Mouse (Mus musculus) neural tube, embryonic 15.5 days (tissue): ENCODE results near the gene Unk. TPM values are rescaled to one million over a fixed set of nuclear protein-coding genes. Genes with fewer than 3 reads are reported as not detected.
A peak's percentile ranks its signal among the peaks of the same experiment; 100 is the strongest.

Source experiments
- ATAC-seq: fragments of 200-750 bp; cut with Nextera tagmentation; 2 replicates; pipeline ENCODE4 v1.8.0; 2017; ENCODE audit warnings: mild to moderate bottlenecking, moderate TSS enrichment, moderate library complexity; ENCODE audit not compliant: low FRiP score
- H3K27ac ChIP-seq: fragments of 300-500 bp; sonication (generic); replicated peaks from 2 replicates; pipeline ENCODE4 v1.5.1; 2015; ENCODE audit warnings: mild to moderate bottlenecking, inconsistent platforms
- H3K27me3 ChIP-seq: fragments of 300-500 bp; sonication (generic); replicated peaks from 2 replicates; pipeline ENCODE4 v1.6.1; 2015; ENCODE audit warnings: inconsistent platforms
- H3K36me3 ChIP-seq: fragments of 300-500 bp; sonication (generic); 2 replicates; pipeline ENCODE4 v1.6.1; 2015; ENCODE audit warnings: inconsistent platforms
- H3K4me1 ChIP-seq: fragments of 300-500 bp; sonication (generic); 2 replicates; pipeline ENCODE4 v1.6.1; 2015; ENCODE audit warnings: inconsistent platforms
- H3K4me2 ChIP-seq: fragments of 300-500 bp; sonication (generic); 2 replicates; pipeline ENCODE4 v1.6.1; 2015; ENCODE audit warnings: inconsistent platforms, mild to moderate bottlenecking, moderate library complexity
- H3K4me3 ChIP-seq: fragments of 300-500 bp; sonication (generic); replicated peaks from 2 replicates; pipeline ENCODE4 v1.5.1; 2015; ENCODE audit warnings: mild to moderate bottlenecking, inconsistent platforms
- H3K9ac ChIP-seq: fragments of 300-500 bp; sonication (generic); replicated peaks from 2 replicates; pipeline ENCODE4 v1.6.1; 2015; ENCODE audit warnings: mild to moderate bottlenecking, inconsistent platforms
- H3K9me3 ChIP-seq: fragments of 300-500 bp; sonication (generic); replicated peaks from 2 replicates; pipeline ENCODE4 v1.6.1; 2016; ENCODE audit warnings: inconsistent platforms
- WGBS: fragments of 180-500 bp; shearing (Covaris S2); methylation state at CpG from one replicate; pipeline ENCODE4 v1.1.7; 2015; ENCODE audit warnings: mixed read lengths; 5-methylcytosine and 5-hydroxymethylcytosine counted together
- polyA plus RNA-seq: library from polyadenylated mRNA; unstranded; fragments of >200 nt; fragmentation: Nextera tagmentation; extraction: Ambion mirVana; gene quantifications from 2 replicates; pipeline ENCODE4 v1.2.1, GENCODE M21; 2015

The Unk gene
- polyA plus RNA-seq, 1 experiment from 2014 or later = 31.6 TPM

DNA sequence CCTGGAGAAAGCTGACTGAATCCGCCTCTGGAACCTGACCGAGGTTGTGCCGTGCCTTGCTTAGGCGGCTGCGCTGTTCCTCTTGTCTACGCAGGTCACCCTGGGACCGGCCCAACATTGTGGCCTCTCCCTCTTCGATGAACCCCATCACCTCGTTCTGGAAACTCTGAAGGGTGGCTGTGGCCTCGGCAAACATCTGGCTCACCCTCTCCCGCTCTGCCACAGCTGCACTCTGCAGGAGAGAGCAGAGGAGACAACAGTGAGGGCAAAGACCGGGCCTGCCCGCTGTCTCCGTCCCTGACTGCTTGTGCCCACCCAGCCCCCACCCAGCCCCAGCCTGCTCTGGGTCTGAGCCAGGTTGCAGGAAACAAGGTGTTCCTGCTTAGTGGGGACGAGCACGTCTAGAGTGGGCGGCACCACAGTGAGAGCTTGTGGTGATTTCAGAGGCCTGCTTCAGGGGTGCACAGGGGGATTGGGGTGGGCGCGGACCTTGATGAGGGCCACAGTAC lies 77.7 kb downstream of the Unk start:
- ATAC-seq = no peak
- 14% methylated on average over 19 of the region's 19 CpGs for WGBS
- no peak overlapping the region for H3K27ac ChIP-seq
- peak overlapping the region; percentile 37 for H3K4me3 ChIP-seq
- 0 out of 2 replicates have a peak overlapping the region, but pooled peaks have one; percentile 3 for H3K9ac ChIP-seq
- no peaks in the 10 kb centered on the region for H3K36me3 ChIP-seq
- H3K9me3 ChIP-seq = no peaks in the 10 kb centered on the region
- H3K27me3 ChIP-seq = peaks cover 66% of the 10 kb centered on the region
- peak overlapping the region; percentile 61 for H3K4me2 ChIP-seq
- H3K4me1 ChIP-seq = peaks cover 53% of the 10 kb centered on the region

DNA sequence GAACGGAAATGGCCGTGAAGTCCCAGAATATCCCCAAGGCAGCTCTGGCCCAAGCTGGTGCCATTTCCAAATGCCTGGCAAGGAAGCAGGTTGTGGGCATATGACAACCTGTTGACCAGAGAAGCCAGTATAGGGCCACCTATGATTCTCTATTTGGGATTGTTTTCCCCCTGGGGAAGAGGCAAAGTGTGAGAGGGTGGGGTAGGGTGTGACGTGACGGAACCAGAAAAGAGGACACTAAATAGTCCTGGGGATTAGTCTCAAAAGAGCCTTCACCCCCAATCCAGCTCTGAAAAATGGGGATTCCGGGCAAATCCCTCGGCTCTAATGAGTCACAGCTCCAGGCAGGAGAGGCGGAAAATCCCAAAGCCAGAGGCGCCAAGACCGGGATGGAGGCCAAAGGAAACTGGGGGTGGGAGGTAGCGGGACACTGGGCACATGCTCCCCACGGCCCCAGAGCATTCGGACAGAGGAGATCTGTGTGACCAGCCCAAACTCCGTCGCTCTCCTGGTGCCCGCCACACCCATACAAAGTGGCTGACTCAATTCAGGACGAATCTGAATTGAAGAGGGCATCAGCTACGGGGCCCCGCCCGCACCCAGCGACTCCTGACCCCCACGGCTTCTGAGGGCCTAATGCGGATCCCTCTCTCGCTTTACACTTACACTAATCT lies 78.5 kb downstream of the Unk start:
- Histone ChIP-seq H3K4me3 (peak overlapping the region; percentile 37), H3K9me3 (no peaks in the 10 kb centered on the region), H3K4me2 (peak overlapping the region; percentile 61), H3K9ac (no peak overlapping the region; the same call in 1 of the 2 replicates), H3K27me3 (peaks cover 66% of the 10 kb centered on the region), H3K36me3 (no peaks in the 10 kb centered on the region), H3K27ac (no peak overlapping the region), H3K4me1 (peaks cover 48% of the 10 kb centered on the region)
- whole genome bisulfite sequencing = 7% methylated on average over 22 of the region's 23 CpGs
- no peak for ATAC-seq

DNA sequence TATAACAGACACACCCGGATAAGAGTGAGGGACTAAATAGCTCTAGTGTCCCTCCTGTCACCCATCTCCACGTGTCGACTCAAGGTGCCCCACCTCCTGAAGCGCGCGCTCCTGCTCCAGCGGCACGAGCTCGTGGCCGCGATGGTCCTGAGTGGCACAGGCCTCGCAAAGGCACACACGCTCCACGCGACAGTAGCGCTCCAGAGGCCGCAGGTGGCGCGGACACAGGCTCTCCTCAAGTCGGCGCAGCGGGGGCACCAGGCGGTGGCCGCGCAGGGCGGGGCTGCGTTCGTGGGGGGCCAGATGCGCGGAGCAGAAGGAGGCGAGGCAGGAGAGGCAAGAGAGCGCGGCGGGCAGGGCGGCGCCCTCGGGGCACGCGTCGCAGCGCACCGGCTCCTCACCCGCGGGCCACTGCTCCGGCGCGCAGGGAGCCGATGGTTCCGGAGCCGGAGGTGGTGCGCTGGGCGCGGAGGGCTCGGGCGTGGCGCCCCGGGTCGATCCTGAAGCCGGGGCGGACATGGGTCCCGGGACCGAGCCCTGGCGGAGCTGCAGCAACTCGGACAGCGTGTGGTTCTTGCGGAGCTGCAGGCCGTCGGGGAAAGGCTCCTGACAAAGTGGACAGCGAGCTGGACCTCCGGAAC lies 79.4 kb downstream of the Unk start:
- Histone ChIP-seq H3K4me1 (peaks cover 39% of the 10 kb centered on the region), H3K9me3 (no peaks in the 10 kb centered on the region), H3K9ac (peak overlapping the region; percentile 41), H3K4me2 (peak overlapping the region; percentile 61), H3K36me3 (no peaks in the 10 kb centered on the region), H3K4me3 (peak overlapping the region; percentile 37), H3K27me3 (peaks cover 66% of the 10 kb centered on the region), H3K27ac (no peak overlapping the region)
- ATAC-seq = no peak; the same call in 1 of the 2 replicates
- WGBS = 2% methylated on average over 52 of the region's 70 CpGs

DNA sequence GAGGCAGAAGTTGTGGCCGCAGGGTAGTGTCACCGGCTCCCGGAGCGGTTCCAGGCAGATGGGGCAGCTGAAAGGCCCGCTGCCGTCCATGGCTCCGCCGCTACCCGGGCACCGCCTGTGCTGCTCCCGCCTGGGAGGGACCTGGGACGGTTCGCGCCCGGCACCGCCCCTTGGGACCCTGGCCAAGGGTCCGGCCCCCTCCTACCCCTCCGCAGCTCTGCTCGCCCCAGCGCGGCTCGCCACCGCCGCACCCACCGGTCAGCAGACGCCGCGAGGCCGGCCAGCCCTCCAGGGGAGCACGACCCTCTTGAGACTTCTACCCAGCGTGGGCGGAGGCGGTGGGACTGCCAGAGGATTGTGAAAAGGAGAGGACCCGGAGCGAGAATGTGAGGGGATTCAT lies 80.0 kb downstream of the Unk start:
- ATAC-seq = no peak
- H3K27ac ChIP-seq = no peak overlapping the region

DNA sequence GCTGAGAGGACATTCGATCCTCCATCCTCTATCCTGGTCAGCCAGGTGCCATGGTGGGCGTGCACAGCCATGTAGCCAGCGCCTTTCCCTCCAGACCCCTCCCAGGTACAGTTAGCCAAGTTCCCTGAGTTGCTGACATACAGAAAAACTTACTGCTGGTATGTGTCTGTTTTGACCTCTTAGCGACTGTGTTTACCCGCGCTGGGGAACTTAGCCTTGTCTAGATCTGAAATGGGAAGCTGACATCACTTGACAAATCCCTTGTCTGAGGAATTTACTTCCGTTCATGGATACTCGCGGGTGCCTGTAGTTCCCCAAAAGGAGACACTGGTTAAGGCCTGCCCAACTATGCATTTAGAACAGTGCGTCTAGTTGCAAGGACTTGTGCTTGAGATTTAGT lies 80.4 kb downstream of the Unk start:
- WGBS = 32% methylated on average over 10 of the region's 10 CpGs
- H3K27me3 ChIP-seq = peaks cover 64% of the 10 kb centered on the region
- ATAC-seq = no peak
- no peak overlapping the region for H3K27ac ChIP-seq
- H3K4me3 ChIP-seq = peak overlapping the region; percentile 37
- peaks cover 38% of the 10 kb centered on the region for H3K4me1 ChIP-seq
- peak overlapping the region; percentile 61 for H3K4me2 ChIP-seq
- no peaks in the 10 kb centered on the region for H3K36me3 ChIP-seq
- peak overlapping the region; percentile 41 for H3K9ac ChIP-seq
- H3K9me3 ChIP-seq = no peaks in the 10 kb centered on the region

More for the DNA sequence above, 80.0 kb downstream of the Unk start:
- Histone ChIP-seq H3K9me3 (no peaks in the 10 kb centered on the region), H3K27me3 (peaks cover 66% of the 10 kb centered on the region), H3K9ac (peak overlapping the region; percentile 41), H3K4me3 (peak overlapping the region; percentile 37), H3K36me3 (no peaks in the 10 kb centered on the region), H3K4me2 (peak overlapping the region; percentile 61), H3K4me1 (peaks cover 38% of the 10 kb centered on the region)
- WGBS = 3% methylated on average over 33 of the region's 35 CpGs

Other genes with a start within 250 kb of the Unk start
- 9.8 and 10.2 TPM in 2 replicates for gene Caskin2, start 216.7 kb upstream of the Unk start, polyA plus RNA-seq
- gene Tsen54, start 215.6 kb upstream of the Unk start, polyA plus RNA-seq = 22.0 and 23.7 TPM in 2 replicates
- gene Llgl2, start 206.3 kb upstream of the Unk start, polyA plus RNA-seq = 0.97 and 8.8 TPM in 2 replicates
- gene Myo15b, start 171.9 kb upstream of the Unk start, polyA plus RNA-seq = 0.12 and 5.0 TPM in 2 replicates
- gene Smim5, start 130.4 kb upstream of the Unk start, polyA plus RNA-seq = 2.2 and 8.1 TPM in 2 replicates
- gene Smim6, start 118.3 kb upstream of the Unk start, polyA plus RNA-seq = 0.68 and 3.1 TPM in 2 replicates
- 39.0 and 40.5 TPM in 2 replicates for gene Sap30bp, start 97.0 kb upstream of the Unk start, polyA plus RNA-seq
- 19.7 and 22.0 TPM in 2 replicates for gene Recql5, start 96.8 kb upstream of the Unk start, polyA plus RNA-seq
- 2.0 and 4.9 TPM in 2 replicates for gene Itgb4, start 55.6 kb upstream of the Unk start, polyA plus RNA-seq
- 65.9 and 98.5 TPM in 2 replicates for gene Galk1, start 17.6 kb upstream of the Unk start, polyA plus RNA-seq
- gene H3f3b, start 2.4 kb upstream of the Unk start, polyA plus RNA-seq = 1,496 and 1,502 TPM in 2 replicates
- gene Unc13d, start 47.6 kb downstream of the Unk start, polyA plus RNA-seq = 1.0 and 7.1 TPM in 2 replicates
- 162 and 167 TPM in 2 replicates for gene Wbp2, start 56.7 kb downstream of the Unk start, polyA plus RNA-seq
- 9.8 TPM in 2 replicates for gene Trim47, start 96.9 kb downstream of the Unk start, polyA plus RNA-seq
- 3.4 and 4.1 TPM in 2 replicates for gene Trim65, start 100.8 kb downstream of the Unk start, polyA plus RNA-seq
- gene Mrpl38, start 108.5 kb downstream of the Unk start, polyA plus RNA-seq = 82.2 and 95.1 TPM in 2 replicates
- 44.2 and 48.5 TPM in 2 replicates for gene Fbf1, start 137.8 kb downstream of the Unk start, polyA plus RNA-seq
- gene Ten1, start 168.5 kb downstream of the Unk start, polyA plus RNA-seq = 90.4 and 93.5 TPM in 2 replicates
- 58.1 and 61.7 TPM in 2 replicates for gene Acox1, start 168.7 kb downstream of the Unk start, polyA plus RNA-seq
- gene Evpl, start 207.8 kb downstream of the Unk start, polyA plus RNA-seq = 1.00 and 1.9 TPM in 2 replicates
- 64.2 and 77.9 TPM in 2 replicates for gene Srp68, start 243.9 kb downstream of the Unk start, polyA plus RNA-seq